Mouse (Mus musculus): ENCODE measurements around the gene Mtm1.

Gene Mtm1

GRCm38 (mm10) chrX:71210467-71210866 is at the start of gene Mtm1:
TSS of gene Mtm1 (plus strand) at chrX:71210767.
- DNase-seq (ENCODE audit: low spot score in 2 of 2), result no peak

- no peak for DNase-seq (ENCODE audit: low spot score in 2 of 2)
These were observed 29.0 kb upstream of the Mtm1 start for GRCm38 (mm10) chrX:71181526-71181925.

- no peak for DNase-seq (ENCODE audit: low spot score in 2 of 2)
These were observed 26.9 kb upstream of the Mtm1 start for GRCm38 (mm10) chrX:71183671-71184070.

- no peak for DNase-seq (ENCODE audit: low spot score in 2 of 2)
These were observed 24.2 kb upstream of the Mtm1 start for GRCm38 (mm10) chrX:71186396-71186795.

GRCm38 (mm10) chrX:71204776-71205175 is 5.8 kb upstream of the Mtm1 start:
- no peak for DNase-seq (ENCODE audit: low spot score in 2 of 2)

- DNase-seq (ENCODE audit: low spot score in 2 of 2), result no peak
These were observed 4.6 kb upstream of the Mtm1 start for GRCm38 (mm10) chrX:71205821-71206542.

- no peak for DNase-seq (ENCODE audit: low spot score in 2 of 2)
These were observed 4.0 kb upstream of the Mtm1 start for GRCm38 (mm10) chrX:71206595-71206994.

- no peak for DNase-seq (ENCODE audit: low spot score in 2 of 2)
These were observed 2.3 kb downstream of the Mtm1 start for GRCm38 (mm10) chrX:71212911-71213310.

- peak; percentile 32 to 84 for DNase-seq (ENCODE audit: low spot score in 2 of 2)
These were observed 4.0 kb downstream of the Mtm1 start for GRCm38 (mm10) chrX:71214441-71215112.

GRCm38 (mm10) chrX:71215113-71215708 is 4.6 kb downstream of the Mtm1 start:
- DNase-seq (ENCODE audit: low spot score in 2 of 2), result peak; percentile 32

GRCm38 (mm10) chrX:71216879-71217278 is 6.3 kb downstream of the Mtm1 start:
- no peak for DNase-seq (ENCODE audit: low spot score in 2 of 2)

GRCm38 (mm10) chrX:71218853-71219252 is 8.3 kb downstream of the Mtm1 start:
- DNase-seq (ENCODE audit: low spot score in 2 of 2), result no peak

GRCm38 (mm10) chrX:71220896-71221295 is 10.3 kb downstream of the Mtm1 start:
- no peak for DNase-seq (ENCODE audit: low spot score in 2 of 2)

GRCm38 (mm10) chrX:71222648-71223408 is 12.3 kb downstream of the Mtm1 start:
- DNase-seq (ENCODE audit: low spot score in 2 of 2), result no peak

- no peak for DNase-seq (ENCODE audit: low spot score in 2 of 2)
These were observed 16.3 kb downstream of the Mtm1 start for GRCm38 (mm10) chrX:71226881-71227280.

GRCm38 (mm10) chrX:71228200-71228599 is 17.6 kb downstream of the Mtm1 start:
- DNase-seq (ENCODE audit: low spot score in 2 of 2), result no peak

- DNase-seq (ENCODE audit: low spot score in 2 of 2), result no peak
These were observed 20.3 kb downstream of the Mtm1 start for GRCm38 (mm10) chrX:71230847-71231246.

GRCm38 (mm10) chrX:71256422-71256821 is 45.9 kb downstream of the Mtm1 start:
- no peak for DNase-seq (ENCODE audit: low spot score in 2 of 2)

- no peak for DNase-seq (ENCODE audit: low spot score in 2 of 2)
These were observed 50.3 kb downstream of the Mtm1 start for GRCm38 (mm10) chrX:71260857-71261256.

GRCm38 (mm10) chrX:71264316-71264715 is 53.7 kb downstream of the Mtm1 start:
- DNase-seq (ENCODE audit: low spot score in 2 of 2), result no peak

GRCm38 (mm10) chrX:71268972-71269371 is 58.4 kb downstream of the Mtm1 start:
- DNase-seq (ENCODE audit: low spot score in 2 of 2), result no peak

- DNase-seq (ENCODE audit: low spot score in 2 of 2), result no peak
These were observed 63.6 kb downstream of the Mtm1 start for GRCm38 (mm10) chrX:71274150-71274549.

Measured in spleen, postnatal 10 days (tissue).